Mouse (Mus musculus) MN1 (cell line): Measurements from ENCODE around the gene Sugt1.

ENCODE experiments used
- DNase-seq: peaks from one replicate; pipeline ENCODE4 v3.0.0-alpha.2; 2016; ENCODE audit warnings: low spot score

Gene Sugt1

GRCm38 (mm10) chr14:79677891-79678687 is 90.6 kb downstream of the Sugt1 start:
- DNase-seq = no peak

DNA sequence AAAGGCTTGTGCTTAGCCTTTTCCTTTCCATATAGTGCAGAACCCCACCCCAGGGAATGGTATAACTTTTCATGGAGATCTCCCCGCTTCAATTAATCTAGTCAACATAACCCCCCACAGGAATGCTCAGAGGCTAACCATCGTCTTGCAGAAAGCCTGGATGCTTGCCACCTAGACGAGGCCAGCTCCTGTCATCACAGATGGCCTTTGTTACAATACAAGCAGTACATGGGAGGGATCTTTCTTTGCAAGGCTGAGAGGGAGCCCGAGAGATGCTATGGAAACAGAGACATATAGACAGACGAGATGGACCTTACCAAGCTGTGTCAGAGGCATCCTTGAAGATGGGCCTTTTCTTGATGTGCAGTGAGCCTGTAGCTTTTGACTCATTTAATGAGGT is 93.2 kb downstream of the Sugt1 start:
- DNase-seq = no peak
